Mouse (Mus musculus) bone marrow macrophage, adult 2 months (primary cell): ENCODE measurements around the gene Crkl.

ENCODE experiments used
- CTCF ChIP-seq: IDR thresholded peaks from 2 replicates; pipeline ENCODE4 v1.5.1; 2012; ENCODE audit warnings: low read depth, mild to moderate bottlenecking, low read length, moderate library complexity
- POLR2A ChIP-seq: IDR thresholded peaks from 2 replicates; pipeline ENCODE4 v1.6.1; 2012; ENCODE audit warnings: mild to moderate bottlenecking, low read depth, low read length, borderline replicate concordance

GRCm38 (mm10) chr16:17491154-17491553 is 39.4 kb downstream of the Crkl start:
- no peak for TF ChIP-seq CTCF
- no peak for TF ChIP-seq POLR2A
